Mouse (Mus musculus) lung, postnatal 0 days (tissue): ENCODE results near the gene Sap30bp.

ENCODE experiments used
- CTCF ChIP-seq: IDR thresholded peaks from 2 replicates; pipeline ENCODE4 v1.5.1; 2016; ENCODE audit warnings: antibody characterized with exemption, mild to moderate bottlenecking
- EP300 ChIP-seq: IDR thresholded peaks from 2 replicates; pipeline ENCODE4 v1.6.1; 2016; ENCODE audit warnings: antibody characterized with exemption, mild to moderate bottlenecking, control low read depth

DNA sequence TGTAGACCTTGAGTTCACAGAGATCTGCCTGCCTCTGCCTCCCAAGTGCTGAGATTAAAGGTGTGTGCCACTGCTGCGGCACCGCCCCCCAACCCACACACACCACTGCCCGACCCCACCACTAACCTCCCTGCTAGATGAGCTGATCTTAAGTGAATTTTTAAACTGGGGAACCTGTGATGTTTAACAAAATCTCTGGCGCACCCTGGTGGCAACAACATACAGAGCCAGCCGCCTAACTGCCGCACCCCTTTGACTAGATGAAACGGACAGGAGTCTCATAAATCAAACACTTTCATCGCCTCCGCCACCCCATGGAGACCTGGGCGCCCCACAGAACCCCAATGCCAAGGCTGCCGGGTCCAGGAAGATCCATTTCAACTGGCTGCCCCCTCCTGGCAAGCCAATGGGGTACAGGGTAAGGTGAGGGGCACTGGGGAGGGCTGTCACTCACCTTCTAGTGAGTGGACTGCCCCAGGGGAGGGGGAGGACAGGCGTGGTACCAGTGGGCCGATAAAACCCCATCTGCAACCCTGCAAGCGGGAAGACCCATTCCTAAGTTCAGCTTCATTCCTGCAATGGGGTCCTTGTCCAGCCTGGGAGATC lies 66.6 kb downstream of the Sap30bp start:
- no peak for TF ChIP-seq EP300
- TF ChIP-seq CTCF: peak; percentile 84
